Mouse (Mus musculus) thymus, postnatal 10 days (tissue): ENCODE results near the gene Kif1a.
"Not testable (repeated sequence)": the region's sequence is repeated elsewhere in the genome, so short reads cannot be mapped to it uniquely, and the experiment has no call there.

Experiments
- DNase-seq, 2 experiments: peaks; one replicate each; pipeline ENCODE4 v3.0.0; 2021; ENCODE audit warnings: low spot score in 2 of 2

Gene Kif1a

GRCm38 (mm10) chr1:92970791-92971190 is 131.0 kb downstream of the Kif1a start:
- DNase-seq: not testable (repeated sequence)
